ENCODE assay signal across 8 mouse cellular contexts in genomic region chr13:110643198-110643896, GRCm38 (mm10).
DNase-seq lines count a peak whose midpoint lies in the region; ATAC-seq lines count a peak whose summit lies in the region.

No protein-coding gene starts in this region.

- no peaks in the 10 kb centered on the region for H3K36me3 ChIP-seq in intestine, embryonic 16.5 days (ENCODE audit: control insufficient read depth, insufficient read depth, low read length)
- H3K36me3 ChIP-seq in midbrain, embryonic 12.5 days: no peaks in the 10 kb centered on the region

- H3K9ac ChIP-seq in intestine, embryonic 16.5 days (ENCODE audit: low read depth, low read length): no peak overlapping the region
- H3K9ac ChIP-seq in midbrain, embryonic 12.5 days (replicated peaks): no peak overlapping the region

- peak; percentile 58 for ATAC-seq in intestine, embryonic 16.5 days
- 0 out of 2 replicates have a peak, but pooled peaks have one; percentile 49 for ATAC-seq in midbrain, embryonic 12.5 days (ENCODE audit: low FRiP score, low read depth)
- ATAC-seq in monocyte, adult 5-6 weeks (replicated peaks; ENCODE audit: insufficient number of reproducible peaks, low FRiP score, low TSS enrichment, poor library complexity, severe bottlenecking): no peak

- H3K27me3 ChIP-seq in intestine, embryonic 16.5 days (replicated peaks; ENCODE audit: control insufficient read depth, insufficient read depth, low read length): no peaks in the 10 kb centered on the region
- H3K27me3 ChIP-seq in midbrain, embryonic 12.5 days: peaks cover 8% of the 10 kb centered on the region

- peak overlapping the region; percentile 43; the same call in 1 of the 2 replicates for H3K27ac ChIP-seq in intestine, embryonic 16.5 days (ENCODE audit: low read length)
- H3K27ac ChIP-seq in midbrain, embryonic 12.5 days (replicated peaks): peak overlapping the region; percentile 15; the same call in 1 of the 2 replicates

- H3K4me1 ChIP-seq in intestine, embryonic 16.5 days (ENCODE audit: control insufficient read depth, insufficient read depth, low read length): peaks cover 3% of the 10 kb centered on the region; the same call in 1 of the 2 replicates
- peaks cover 10% of the 10 kb centered on the region for H3K4me1 ChIP-seq in midbrain, embryonic 12.5 days

- DNase-seq in left cerebral cortex, postnatal 25 days (ENCODE audit: low spot score in 2 of 2): peak; percentile 39 to 52
- DNase-seq in left cerebral cortex, adult 8-10 months (ENCODE audit: low spot score in 2 of 2): no peak
- peak; percentile 22 to 43 for DNase-seq in adrenal gland, postnatal 36 days
- peak; percentile 10 to 14 for DNase-seq in gastrocnemius, adult 8-10 months (ENCODE audit: low spot score in 2 of 2)
- no peak for DNase-seq in B cell, adult 2 months

- intact Hi-C loops in left cerebral cortex, postnatal 25 days (cut with DNase I): loop anchor here (5.0 kb wide), 1 partner anchor 324 kb away; no protein-coding TSS in a partner anchor

- peak overlapping the region; percentile 45 for H3K4me2 ChIP-seq in intestine, embryonic 16.5 days (ENCODE audit: low read depth, low read length)
- peak overlapping the region; percentile 19; the same call in 1 of the 2 replicates for H3K4me2 ChIP-seq in midbrain, embryonic 12.5 days (replicated peaks)

- WGBS in intestine, embryonic 16.5 days: 20% methylated on average over 11 of the region's 11 CpGs
- 53% methylated on average over 11 of the region's 11 CpGs for WGBS in midbrain, embryonic 12.5 days

- no peak overlapping the region for H3K4me3 ChIP-seq in intestine, embryonic 16.5 days (ENCODE audit: low read length)
- no peak overlapping the region for H3K4me3 ChIP-seq in midbrain, embryonic 12.5 days

- H3K9me3 ChIP-seq in intestine, embryonic 16.5 days (ENCODE audit: control insufficient read depth, low read length): no peaks in the 10 kb centered on the region
- no peaks in the 10 kb centered on the region for H3K9me3 ChIP-seq in midbrain, embryonic 12.5 days

Comparison
In these comparisons a context has a peak if more than half of its experiments do, and no peak if none do; other contexts are left out.
1. DNase-seq: peak in left cerebral cortex, postnatal 25 days (2 of 2), adrenal gland, postnatal 36 days (2 of 2) and gastrocnemius, adult 8-10 months (2 of 2); none in left cerebral cortex, adult 8-10 months (0 of 2) and B cell, adult 2 months (0 of 2).